Mouse (Mus musculus): ENCODE measurements at regions not wholly inside any gene's neighbourhood (a gene's known extent, or its start where the extent isn't known, plus 50 kb on each side); places are given as distances from the start of the nearest gene placed in this dataset.

GRCm38 (mm10) chr9:47076946-47077345 is 78.4 kb downstream of the Gm4791 start:
- H3K4me2 ChIP-seq (replicated peaks; ENCODE audit: low read depth, low read length): no peak overlapping the region

GRCm38 (mm10) chr9:47077416-47077815 is 78.9 kb downstream of the Gm4791 start:
- 41% methylated on average over 2 of the region's 2 CpGs for WGBS
- no peaks in the 10 kb centered on the region for H3K27me3 ChIP-seq (ENCODE audit: control insufficient read depth, insufficient read depth, low read length)
- H3K36me3 ChIP-seq (ENCODE audit: control insufficient read depth, insufficient read depth, low read length): no peaks in the 10 kb centered on the region
- no peak overlapping the region for H3K9ac ChIP-seq (replicated peaks; ENCODE audit: low read depth, low read length)
- no peaks in the 10 kb centered on the region for H3K4me1 ChIP-seq (ENCODE audit: control insufficient read depth, insufficient read depth, low read length)
- H3K4me3 ChIP-seq (ENCODE audit: low read depth, low read length): no peak overlapping the region
- H3K4me2 ChIP-seq (replicated peaks; ENCODE audit: low read depth, low read length): no peak overlapping the region
- no peaks in the 10 kb centered on the region for H3K9me3 ChIP-seq (ENCODE audit: control insufficient read depth, low read depth, low read length)
- H3K27ac ChIP-seq (ENCODE audit: low read length): no peak overlapping the region
- ATAC-seq (ENCODE audit: insufficient number of reproducible peaks, insufficient read depth, low FRiP score, low read depth): no peak

More at GRCm38 (mm10) chr9:47076946-47077345, 78.4 kb downstream of the Gm4791 start:
- ATAC-seq (ENCODE audit: insufficient number of reproducible peaks, insufficient read depth, low FRiP score, low read depth): no peak
- H3K4me3 ChIP-seq (ENCODE audit: low read depth, low read length): no peak overlapping the region
- 40% methylated on average over 6 of the region's 6 CpGs for WGBS
- no peak overlapping the region for H3K9ac ChIP-seq (replicated peaks; ENCODE audit: low read depth, low read length)
- H3K27ac ChIP-seq (ENCODE audit: low read length): no peak overlapping the region
- no peaks in the 10 kb centered on the region for H3K4me1 ChIP-seq (ENCODE audit: control insufficient read depth, insufficient read depth, low read length)
- no peaks in the 10 kb centered on the region for H3K36me3 ChIP-seq (ENCODE audit: control insufficient read depth, insufficient read depth, low read length)
- no peaks in the 10 kb centered on the region for H3K27me3 ChIP-seq (ENCODE audit: control insufficient read depth, insufficient read depth, low read length)
- no peaks in the 10 kb centered on the region for H3K9me3 ChIP-seq (ENCODE audit: control insufficient read depth, low read depth, low read length)

- 83% methylated on average over 3 of the region's 3 CpGs for WGBS
- Histone ChIP-seq H3K27me3 (ENCODE audit: control insufficient read depth, insufficient read depth, low read length) (no peaks in the 10 kb centered on the region), H3K9me3 (ENCODE audit: control insufficient read depth, low read depth, low read length) (no peaks in the 10 kb centered on the region), H3K9ac (replicated peaks; ENCODE audit: low read depth, low read length) (no peak overlapping the region), H3K4me2 (replicated peaks; ENCODE audit: low read depth, low read length) (no peak overlapping the region), H3K4me3 (ENCODE audit: low read depth, low read length) (no peak overlapping the region), H3K36me3 (ENCODE audit: control insufficient read depth, insufficient read depth, low read length) (no peaks in the 10 kb centered on the region), H3K27ac (ENCODE audit: low read length) (no peak overlapping the region), H3K4me1 (ENCODE audit: control insufficient read depth, insufficient read depth, low read length) (no peaks in the 10 kb centered on the region)
- no peak for ATAC-seq (ENCODE audit: insufficient number of reproducible peaks, insufficient read depth, low FRiP score, low read depth)
Observed at GRCm38 (mm10) chr9:47077945-47078344, 79.4 kb downstream of the Gm4791 start.

GRCm38 (mm10) chr9:47081407-47081806 is 82.9 kb downstream of the Gm4791 start:
- 95% methylated on average over 6 of the region's 6 CpGs for WGBS
- no peak overlapping the region for H3K4me2 ChIP-seq (replicated peaks; ENCODE audit: low read depth, low read length)
- no peaks in the 10 kb centered on the region for H3K27me3 ChIP-seq (ENCODE audit: control insufficient read depth, insufficient read depth, low read length)
- no peak overlapping the region for H3K27ac ChIP-seq (ENCODE audit: low read length)
- H3K9me3 ChIP-seq (ENCODE audit: control insufficient read depth, low read depth, low read length): no peaks in the 10 kb centered on the region
- no peak overlapping the region for H3K9ac ChIP-seq (replicated peaks; ENCODE audit: low read depth, low read length)
- no peak for ATAC-seq (ENCODE audit: insufficient number of reproducible peaks, insufficient read depth, low FRiP score, low read depth)
- H3K4me3 ChIP-seq (ENCODE audit: low read depth, low read length): no peak overlapping the region
- no peaks in the 10 kb centered on the region for H3K4me1 ChIP-seq (ENCODE audit: control insufficient read depth, insufficient read depth, low read length)
- H3K36me3 ChIP-seq (ENCODE audit: control insufficient read depth, insufficient read depth, low read length): no peaks in the 10 kb centered on the region

- H3K27ac ChIP-seq (ENCODE audit: low read length): no peak overlapping the region
- no peak overlapping the region for H3K4me3 ChIP-seq (ENCODE audit: low read depth, low read length)
- no peaks in the 10 kb centered on the region for H3K27me3 ChIP-seq (ENCODE audit: control insufficient read depth, insufficient read depth, low read length)
- no peak overlapping the region for H3K4me2 ChIP-seq (replicated peaks; ENCODE audit: low read depth, low read length)
- 44% methylated on average over 10 of the region's 10 CpGs for WGBS
- no peaks in the 10 kb centered on the region for H3K36me3 ChIP-seq (ENCODE audit: control insufficient read depth, insufficient read depth, low read length)
- no peak for ATAC-seq (ENCODE audit: insufficient number of reproducible peaks, insufficient read depth, low FRiP score, low read depth)
- H3K9ac ChIP-seq (replicated peaks; ENCODE audit: low read depth, low read length): no peak overlapping the region
- H3K9me3 ChIP-seq (ENCODE audit: control insufficient read depth, low read depth, low read length): no peaks in the 10 kb centered on the region
- no peaks in the 10 kb centered on the region for H3K4me1 ChIP-seq (ENCODE audit: control insufficient read depth, insufficient read depth, low read length)
Observed at GRCm38 (mm10) chr9:47091796-47092195, 93.3 kb downstream of the Gm4791 start.

GRCm38 (mm10) chr9:47095656-47096055 is 97.1 kb downstream of the Gm4791 start:
- Histone ChIP-seq H3K4me3 (ENCODE audit: low read depth, low read length) (no peak overlapping the region), H3K36me3 (ENCODE audit: control insufficient read depth, insufficient read depth, low read length) (no peaks in the 10 kb centered on the region), H3K4me1 (ENCODE audit: control insufficient read depth, insufficient read depth, low read length) (no peaks in the 10 kb centered on the region), H3K4me2 (replicated peaks; ENCODE audit: low read depth, low read length) (no peak overlapping the region), H3K27me3 (ENCODE audit: control insufficient read depth, insufficient read depth, low read length) (no peaks in the 10 kb centered on the region), H3K9ac (replicated peaks; ENCODE audit: low read depth, low read length) (no peak overlapping the region), H3K9me3 (ENCODE audit: control insufficient read depth, low read depth, low read length) (no peaks in the 10 kb centered on the region), H3K27ac (ENCODE audit: low read length) (no peak overlapping the region)
- WGBS: 89% methylated on average over 4 of the region's 4 CpGs
- no peak for ATAC-seq (ENCODE audit: insufficient number of reproducible peaks, insufficient read depth, low FRiP score, low read depth)

- Histone ChIP-seq H3K9ac (replicated peaks; ENCODE audit: low read depth, low read length) (no peak overlapping the region), H3K9me3 (ENCODE audit: control insufficient read depth, low read depth, low read length) (no peaks in the 10 kb centered on the region), H3K27ac (ENCODE audit: low read length) (no peak overlapping the region), H3K4me2 (replicated peaks; ENCODE audit: low read depth, low read length) (no peak overlapping the region), H3K4me1 (ENCODE audit: control insufficient read depth, insufficient read depth, low read length) (no peaks in the 10 kb centered on the region), H3K4me3 (ENCODE audit: low read depth, low read length) (no peak overlapping the region), H3K36me3 (ENCODE audit: control insufficient read depth, insufficient read depth, low read length) (no peaks in the 10 kb centered on the region), H3K27me3 (ENCODE audit: control insufficient read depth, insufficient read depth, low read length) (no peaks in the 10 kb centered on the region)
- ATAC-seq (ENCODE audit: insufficient number of reproducible peaks, insufficient read depth, low FRiP score, low read depth): no peak
- WGBS: 74% methylated on average over 3 of the region's 3 CpGs
Observed at GRCm38 (mm10) chr9:47103316-47103715, 104.8 kb downstream of the Gm4791 start.

GRCm38 (mm10) chr9:47103966-47104365 is 105.4 kb downstream of the Gm4791 start:
- H3K27me3 ChIP-seq (ENCODE audit: control insufficient read depth, insufficient read depth, low read length): no peaks in the 10 kb centered on the region
- no peak for ATAC-seq (ENCODE audit: insufficient number of reproducible peaks, insufficient read depth, low FRiP score, low read depth)

DNA sequence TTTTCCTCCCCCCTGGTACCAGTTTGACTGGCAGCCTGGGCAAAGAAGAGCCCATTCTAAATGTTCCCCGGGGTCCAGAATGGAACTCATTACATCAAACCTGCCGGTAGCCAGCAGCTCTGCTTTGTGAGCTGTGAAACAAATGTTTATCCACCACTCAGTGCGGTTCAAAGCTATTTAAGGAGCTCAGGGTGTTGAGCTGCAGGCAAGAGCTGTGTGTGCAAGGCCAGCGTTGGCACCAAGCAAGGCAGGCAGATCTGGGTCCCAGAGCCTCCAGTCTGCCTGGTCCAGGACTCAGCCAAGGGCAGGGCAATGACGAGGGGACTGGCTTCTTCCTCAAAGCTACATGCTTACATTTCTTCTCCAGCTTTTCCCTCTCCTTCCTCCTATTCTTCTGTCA is 109.6 kb downstream of the Gm4791 start:
- Histone ChIP-seq H3K9me3 (ENCODE audit: control insufficient read depth, low read depth, low read length) (no peaks in the 10 kb centered on the region), H3K9ac (replicated peaks; ENCODE audit: low read depth, low read length) (no peak overlapping the region), H3K27me3 (ENCODE audit: control insufficient read depth, insufficient read depth, low read length) (no peaks in the 10 kb centered on the region), H3K4me2 (replicated peaks; ENCODE audit: low read depth, low read length) (no peak overlapping the region), H3K4me1 (ENCODE audit: control insufficient read depth, insufficient read depth, low read length) (no peaks in the 10 kb centered on the region), H3K27ac (ENCODE audit: low read length) (no peak overlapping the region), H3K4me3 (ENCODE audit: low read depth, low read length) (no peak overlapping the region), H3K36me3 (ENCODE audit: control insufficient read depth, insufficient read depth, low read length) (no peaks in the 10 kb centered on the region)
- no peak for ATAC-seq (ENCODE audit: insufficient number of reproducible peaks, insufficient read depth, low FRiP score, low read depth)
- WGBS: 50% methylated on average over 5 of the region's 5 CpGs

More at GRCm38 (mm10) chr9:47103966-47104365, 105.4 kb downstream of the Gm4791 start:
- Histone ChIP-seq H3K4me2 (replicated peaks; ENCODE audit: low read depth, low read length) (no peak overlapping the region), H3K36me3 (ENCODE audit: control insufficient read depth, insufficient read depth, low read length) (no peaks in the 10 kb centered on the region), H3K27ac (ENCODE audit: low read length) (no peak overlapping the region), H3K4me3 (ENCODE audit: low read depth, low read length) (no peak overlapping the region), H3K9me3 (ENCODE audit: control insufficient read depth, low read depth, low read length) (no peaks in the 10 kb centered on the region), H3K9ac (replicated peaks; ENCODE audit: low read depth, low read length) (no peak overlapping the region), H3K4me1 (ENCODE audit: control insufficient read depth, insufficient read depth, low read length) (no peaks in the 10 kb centered on the region)
- 87% methylated on average over 5 of the region's 5 CpGs for WGBS

Data from stomach, embryonic 14.5 days (tissue).